Mouse (Mus musculus): Measurements from ENCODE around the gene Dnlz.

DNA sequence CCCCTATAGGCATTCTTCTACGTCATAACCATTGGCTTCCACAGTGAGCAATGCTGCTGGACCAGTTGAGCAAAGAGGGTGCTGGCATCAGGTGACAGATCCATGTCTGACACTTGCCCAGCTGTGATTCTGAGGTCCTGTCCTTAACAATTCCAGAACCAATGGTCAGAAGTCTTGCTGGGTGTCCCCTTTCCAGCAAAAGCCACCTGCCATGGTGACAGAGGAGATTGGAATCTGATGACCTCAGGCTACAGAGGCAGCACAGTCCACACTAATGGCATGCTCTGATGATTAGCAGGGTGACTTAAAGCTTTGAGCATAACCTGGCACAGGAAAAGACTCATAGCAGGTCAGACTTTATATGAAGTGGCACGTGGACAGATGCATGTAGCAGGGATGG, 46.4 kb downstream of the Dnlz start:
- TF ChIP-seq CTCF (IDR thresholded peaks at IDR 0.05; ENCODE audit: low read depth, low read length) (no peak), POLR2A (IDR thresholded peaks at IDR 0.05; ENCODE audit: borderline replicate concordance, low read depth, low read length) (no peak)

Measured in bone marrow macrophage, adult 2 months (primary cell).